Mouse (Mus musculus) splenic B cell, adult 2 months (primary cell): Measurements from ENCODE around the gene Gsap.
A peak's percentile ranks its signal among the peaks of the same experiment; 100 is the strongest.
"Not testable (repeated sequence)": the region's sequence is repeated elsewhere in the genome, so short reads cannot be mapped to it uniquely, and the experiment has no call there.

ENCODE experiments used
- DNase-seq: peaks from one replicate; pipeline ENCODE4 v3.0.0-alpha.2; 2011; ENCODE audit warnings: low read depth, low spot score
- H3K27me3 ChIP-seq: 2 replicates; pipeline ENCODE4 v1.6.1; 2012; ENCODE audit warnings: mild to moderate bottlenecking, low read length, moderate library complexity, mixed read lengths; ENCODE audit not compliant: control insufficient read depth, poor library complexity, insufficient read depth, severe bottlenecking
- H3K36me3 ChIP-seq: 2 replicates; pipeline ENCODE4 v1.6.1; 2012; ENCODE audit warnings: mild to moderate bottlenecking, low read length, moderate library complexity, mixed read lengths; ENCODE audit not compliant: control insufficient read depth, poor library complexity, insufficient read depth, severe bottlenecking

Gsap gene

DNA sequence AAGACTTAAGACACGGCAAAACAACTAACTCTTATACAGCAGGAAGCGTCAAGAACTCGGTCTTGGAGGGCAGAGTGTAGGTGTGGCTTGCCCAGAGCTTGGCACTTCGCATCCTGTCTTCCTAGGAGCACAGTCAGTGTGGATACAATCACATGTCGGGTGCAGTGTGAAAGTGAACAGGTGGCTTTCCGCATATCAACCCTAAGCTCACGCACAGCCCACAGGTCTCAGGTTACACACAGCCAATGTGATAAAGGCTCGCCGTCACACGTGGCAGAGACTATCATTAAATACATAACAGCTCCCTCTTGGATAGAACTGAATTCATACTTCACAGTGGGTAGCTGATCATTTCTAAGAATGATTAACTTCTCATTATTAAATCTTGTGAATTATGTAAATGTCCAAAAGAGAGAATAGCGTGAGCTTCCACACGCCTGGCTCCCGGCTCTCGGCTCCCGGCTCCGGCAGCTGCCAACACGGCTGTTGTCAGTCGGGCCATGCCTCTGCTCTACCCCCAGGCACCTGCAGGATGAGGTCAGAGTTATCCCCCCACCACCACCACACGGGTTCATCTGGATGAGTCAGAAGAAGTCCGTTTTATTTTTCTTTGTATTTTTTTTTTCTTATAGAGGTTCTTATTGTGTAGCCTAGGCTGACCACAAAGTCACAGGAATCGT is 113.2 kb downstream of the Gsap start:
- H3K27me3 ChIP-seq: no peaks in the 10 kb centered on the region
- no peaks in the 10 kb centered on the region for H3K36me3 ChIP-seq

GRCm38 (mm10) chr5:21300058-21300457 is 114.0 kb downstream of the Gsap start:
- Histone ChIP-seq H3K27me3 (no peaks in the 10 kb centered on the region), H3K36me3 (no peaks in the 10 kb centered on the region)
- no peak for DNase-seq

More for the DNA sequence above, 113.2 kb downstream of the Gsap start:
- DNase-seq: no peak

GRCm38 (mm10) chr5:21301011-21301410 is 115.0 kb downstream of the Gsap start:
- Histone ChIP-seq H3K36me3 (no peaks in the 10 kb centered on the region), H3K27me3 (no peaks in the 10 kb centered on the region)
- DNase-seq: no peak

- H3K36me3 ChIP-seq: no peaks in the 10 kb centered on the region
- no peaks in the 10 kb centered on the region for H3K27me3 ChIP-seq
- DNase-seq: no peak
These were observed 121.1 kb downstream of the Gsap start for GRCm38 (mm10) chr5:21307165-21307564.

DNA sequence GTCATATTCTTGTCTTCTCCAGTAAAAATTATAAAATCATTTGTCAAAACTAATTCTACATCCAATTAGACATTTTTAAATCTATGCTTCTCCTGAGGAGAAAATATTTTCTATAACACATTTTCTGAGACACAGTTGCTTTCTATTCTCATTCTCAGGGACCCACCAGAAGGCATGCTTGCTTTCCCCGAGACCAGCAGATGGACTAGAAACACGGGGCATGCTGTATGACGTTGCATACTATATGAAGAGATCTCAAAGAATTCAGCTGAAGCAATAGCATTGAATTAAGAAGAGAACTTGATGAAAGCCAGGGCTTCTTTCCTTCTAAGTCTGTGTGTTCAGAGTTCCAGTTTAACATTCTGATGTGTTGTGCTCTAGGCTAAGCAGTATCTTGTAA is 128.6 kb downstream of the Gsap start:
- Histone ChIP-seq H3K27me3 (no peaks in the 10 kb centered on the region), H3K36me3 (no peaks in the 10 kb centered on the region)
- no peak for DNase-seq

- DNase-seq: no peak
- Histone ChIP-seq H3K27me3 (no peaks in the 10 kb centered on the region), H3K36me3 (no peaks in the 10 kb centered on the region)
These were observed 134.1 kb downstream of the Gsap start for GRCm38 (mm10) chr5:21320138-21320537.

DNA sequence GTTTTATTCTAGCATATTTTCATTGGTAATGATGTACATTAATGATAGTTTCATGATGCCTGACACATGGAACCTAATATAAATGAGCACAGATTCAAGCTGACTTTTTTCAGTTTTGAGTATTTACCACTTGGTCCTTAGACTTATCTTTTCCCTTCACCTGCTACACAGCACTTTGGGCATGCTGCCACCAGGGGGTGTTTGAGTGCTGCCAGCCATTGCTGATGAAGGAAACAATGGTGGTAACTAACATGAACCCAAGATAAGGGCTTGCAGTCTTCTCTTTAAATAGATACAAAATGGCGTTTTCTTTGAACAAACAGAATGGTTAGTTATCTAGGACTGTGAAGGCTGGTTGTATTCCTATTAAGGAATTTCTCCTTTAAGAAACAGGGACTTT is 140.4 kb downstream of the Gsap start:
- Histone ChIP-seq H3K27me3 (no peaks in the 10 kb centered on the region), H3K36me3 (no peaks in the 10 kb centered on the region)
- peak; percentile 89 for DNase-seq

- no peak for DNase-seq
- H3K36me3 ChIP-seq: no peaks in the 10 kb centered on the region
- H3K27me3 ChIP-seq: no peaks in the 10 kb centered on the region
These were observed 142.5 kb downstream of the Gsap start for GRCm38 (mm10) chr5:21328560-21328959.

DNA sequence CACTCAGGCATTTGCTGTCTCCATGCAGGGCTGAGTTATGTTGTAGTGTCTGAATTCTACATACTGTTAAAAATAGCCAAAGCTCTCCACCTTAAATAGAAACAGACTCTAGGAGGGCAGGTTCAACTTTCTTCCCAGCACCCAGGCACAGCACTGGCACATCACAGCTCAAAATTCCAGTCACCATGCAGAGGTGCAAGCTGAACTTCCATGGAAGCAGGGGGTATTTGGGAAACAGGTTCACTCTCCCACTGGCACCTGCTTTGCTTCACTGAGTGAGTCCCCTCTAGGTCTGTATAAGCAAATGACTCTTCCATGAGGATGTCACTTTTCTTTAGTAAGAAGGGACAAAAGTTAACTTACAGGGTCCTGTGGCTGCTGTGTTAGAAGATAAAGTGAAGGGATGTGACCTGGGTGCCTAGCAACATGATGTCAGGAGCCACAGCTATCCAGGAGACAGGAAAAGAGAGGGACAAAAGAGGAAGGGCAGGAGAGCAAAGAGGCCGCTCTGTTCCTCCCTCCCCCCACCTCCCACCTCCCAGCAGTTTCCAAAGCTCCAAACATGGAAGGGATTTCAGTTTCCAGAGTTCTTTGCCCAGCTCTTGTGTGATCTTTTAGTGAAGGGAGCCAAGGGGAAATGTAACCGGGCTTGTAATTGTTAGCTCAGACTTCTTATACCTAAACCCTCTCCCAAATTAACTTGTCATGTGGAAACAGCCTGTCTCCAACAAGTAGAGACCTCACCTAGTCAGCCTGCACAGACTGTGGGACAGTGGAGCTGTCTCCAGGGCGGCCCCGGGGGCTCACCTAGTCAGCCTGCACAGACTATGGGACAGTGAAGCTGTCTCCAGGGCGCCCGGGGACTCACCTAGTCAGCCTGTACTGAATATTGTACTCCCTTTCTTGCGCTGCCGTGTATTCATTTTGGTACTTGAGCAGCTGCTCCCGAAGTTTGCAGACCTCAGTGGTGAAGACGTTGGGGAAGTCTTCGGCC is 143.9 kb downstream of the Gsap start:
- Histone ChIP-seq H3K27me3 (no peaks in the 10 kb centered on the region), H3K36me3 (no peaks in the 10 kb centered on the region)
- DNase-seq: no peak

- H3K27me3 ChIP-seq: no peaks in the 10 kb centered on the region
- DNase-seq: no peak
- no peaks in the 10 kb centered on the region for H3K36me3 ChIP-seq
These were observed 145.6 kb downstream of the Gsap start for GRCm38 (mm10) chr5:21331656-21332055.

- H3K27me3 ChIP-seq: no peaks in the 10 kb centered on the region
- peak; percentile 11 for DNase-seq
- no peaks in the 10 kb centered on the region for H3K36me3 ChIP-seq
These were observed 146.1 kb downstream of the Gsap start for GRCm38 (mm10) chr5:21332119-21332518.

DNA sequence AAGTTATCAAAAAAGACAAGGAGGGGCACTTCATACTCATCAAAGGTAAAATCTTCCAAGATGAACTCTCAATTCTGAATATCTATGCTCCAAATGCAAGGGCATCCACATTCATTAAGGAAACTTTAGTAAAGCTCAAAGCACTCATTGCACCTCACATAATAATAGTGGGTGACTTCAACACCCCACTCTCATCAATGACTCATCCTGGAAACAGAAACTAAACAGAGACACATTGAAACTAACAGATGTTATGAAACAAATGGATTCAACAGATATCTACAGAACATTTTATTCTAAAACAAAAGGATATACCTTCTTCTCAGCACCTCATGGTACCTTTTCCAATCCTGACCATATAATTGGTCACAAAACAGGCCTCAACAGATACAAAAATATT is 156.2 kb downstream of the Gsap start:
- H3K36me3 ChIP-seq, H3K27me3 ChIP-seq, DNase-seq: not testable (repeated sequence)

DNA sequence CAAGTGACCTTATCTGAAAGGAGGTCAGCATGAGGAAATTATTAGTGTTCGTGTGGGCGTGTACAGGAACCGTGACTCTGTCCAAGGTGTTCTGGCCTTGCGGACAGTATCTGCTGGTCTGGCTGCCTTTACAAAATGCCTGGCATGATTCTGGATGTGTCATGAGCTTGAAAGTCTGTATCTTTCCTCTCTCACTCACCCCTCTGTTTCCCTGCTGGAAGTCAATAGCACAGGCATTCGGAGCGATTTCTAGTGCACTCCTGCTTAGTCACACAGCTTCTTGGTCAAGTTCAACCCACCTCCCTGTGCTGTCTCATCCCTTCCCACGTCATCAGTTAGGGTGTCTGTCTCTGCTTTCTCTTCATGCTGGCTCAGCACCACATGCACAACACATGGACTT is 162.3 kb downstream of the Gsap start:
- Histone ChIP-seq H3K27me3 (no peaks in the 10 kb centered on the region), H3K36me3 (no peaks in the 10 kb centered on the region)
- DNase-seq: no peak

- Histone ChIP-seq H3K36me3 (no peaks in the 10 kb centered on the region), H3K27me3 (no peaks in the 10 kb centered on the region)
- no peak for DNase-seq
These were observed 165.6 kb downstream of the Gsap start for GRCm38 (mm10) chr5:21351678-21352077.

DNA sequence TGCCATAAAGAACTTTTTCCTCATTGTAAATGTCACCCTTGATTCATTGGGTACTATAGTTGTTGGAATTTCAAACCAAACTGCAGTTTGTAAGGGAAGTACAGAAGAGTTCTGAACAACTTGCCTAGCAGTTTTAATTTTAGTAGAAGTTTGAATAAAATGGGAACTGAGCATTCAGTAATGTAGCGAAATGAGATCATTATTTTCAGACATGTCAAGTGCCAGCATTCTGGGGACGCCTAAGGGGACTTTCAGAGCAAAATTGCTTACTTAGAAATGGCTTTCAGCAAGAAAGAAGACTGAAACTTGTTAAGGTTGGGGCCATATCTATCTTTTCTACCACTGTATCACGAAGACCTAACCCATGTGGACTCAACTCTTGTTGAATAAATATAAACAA is 172.6 kb downstream of the Gsap start:
- no peaks in the 10 kb centered on the region for H3K36me3 ChIP-seq
- no peak for DNase-seq
- no peaks in the 10 kb centered on the region for H3K27me3 ChIP-seq
